Mouse (Mus musculus) mouse embryonic stem cell (cell line): ENCODE measurements around the gene Tmem60.

Experiments
- in situ Hi-C, 2 experiments: fragments of 300-500 bp; cut with MboI; formaldehyde crosslinking; loops; 1 replicate in 1 of 2; 3 replicates in 1 of 2; pipeline ENCODE4 v1.14.3; 2019 to 2020; ENCODE audit warnings: low sequenced_read_pairs in 2 of 2, low pct_unique_long_range_greater_than_20kb in 1 of 2, mixed read lengths in 1 of 2; ENCODE audit not compliant: unreplicated experiment in 1 of 2

The Tmem60 gene

DNA sequence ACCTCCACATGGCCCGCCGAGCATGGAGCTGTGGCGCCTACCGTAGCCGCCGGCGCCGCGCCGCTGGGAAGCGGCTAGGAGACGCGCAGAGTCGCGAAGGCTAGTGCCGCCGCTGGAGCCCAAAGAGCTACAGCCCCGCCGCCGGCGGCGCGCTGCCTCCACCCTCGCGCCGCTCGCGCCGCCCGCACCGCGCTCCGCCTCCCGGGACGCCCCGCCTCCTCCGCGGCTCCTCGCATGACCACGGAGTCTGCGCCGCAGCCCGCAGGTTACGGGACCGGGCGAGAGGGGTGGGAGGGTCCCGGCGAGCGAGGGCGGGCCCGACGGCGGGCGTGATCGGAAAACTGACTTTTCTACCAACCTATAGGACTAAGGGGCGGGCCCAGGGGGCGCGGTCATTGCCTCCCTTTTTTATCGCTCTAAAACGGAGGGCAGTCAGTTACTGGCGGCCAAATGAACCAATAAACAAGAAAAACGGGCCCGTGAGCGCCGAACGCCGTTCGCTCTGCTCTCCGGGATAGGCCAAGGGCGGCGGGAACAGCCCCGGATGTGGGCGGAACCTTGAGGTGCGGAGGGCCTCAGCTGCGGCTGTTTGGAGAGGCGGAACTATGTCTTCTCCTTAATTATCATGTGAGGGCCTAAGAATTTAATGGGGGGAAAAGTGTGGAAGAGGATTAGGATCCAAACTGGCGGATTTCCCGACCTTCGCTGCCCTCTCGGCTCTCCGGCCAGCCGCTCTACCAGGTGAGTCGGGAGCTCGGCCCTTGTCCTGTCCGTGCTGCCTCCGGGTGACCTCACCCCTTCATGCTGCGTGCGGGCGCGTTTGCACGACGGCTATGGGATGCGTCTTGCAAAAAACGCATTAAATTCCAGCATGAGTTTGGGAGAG is at the start of gene Tmem60, which contains the start of gene Phtf2:
Tmem60 (plus strand) TSS at position 277 of the 886 bp plus-strand sequence.
Phtf2 (minus strand) TSS at position 210 of the 886 bp plus-strand sequence.
- in situ Hi-C loops: no loop called here

DNA sequence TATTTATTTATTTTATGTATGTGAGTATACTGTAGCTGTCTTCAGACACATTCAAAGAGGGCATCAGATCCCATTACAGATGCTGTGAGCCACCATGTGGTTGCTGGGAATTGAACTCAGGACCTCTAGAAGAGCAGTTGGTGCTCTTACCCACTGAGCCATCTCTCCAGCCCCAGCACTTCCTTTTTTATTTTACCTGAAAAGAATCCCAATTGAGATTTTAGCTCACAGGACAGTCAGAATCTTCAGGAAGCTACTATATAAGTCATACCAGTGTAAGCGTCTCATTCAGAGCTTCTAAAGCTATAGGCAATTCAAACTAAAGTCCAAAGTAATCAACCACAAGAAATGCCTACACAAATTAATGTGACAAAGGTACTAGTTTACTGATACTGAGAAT is 47.6 kb upstream of the Tmem60 start:
- in situ Hi-C loops: no loop called here

DNA sequence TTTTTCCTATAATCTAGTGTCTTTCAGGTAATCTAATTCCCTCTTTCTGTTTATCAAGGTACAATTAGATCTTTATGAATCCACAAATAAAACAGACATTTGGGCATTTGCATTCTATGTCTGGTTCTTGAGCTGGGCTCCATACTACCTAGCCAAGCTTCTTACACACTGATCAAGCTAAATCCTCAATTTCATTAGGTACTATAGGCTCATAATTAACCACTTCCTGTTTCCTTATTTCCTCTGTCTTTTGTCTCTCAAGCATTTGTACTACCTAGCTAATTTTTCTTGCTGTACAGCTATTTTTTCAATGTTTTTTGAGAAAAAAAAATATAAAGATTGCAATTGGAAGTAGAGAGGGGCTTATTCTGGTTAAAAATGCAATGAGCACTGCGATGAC is 44.9 kb upstream of the Tmem60 start:
- in situ Hi-C loops: no loop called here

GRCm38 (mm10) chr5:20843405-20843804 is 38.6 kb upstream of the Tmem60 start:
- in situ Hi-C loops: no loop called here

DNA sequence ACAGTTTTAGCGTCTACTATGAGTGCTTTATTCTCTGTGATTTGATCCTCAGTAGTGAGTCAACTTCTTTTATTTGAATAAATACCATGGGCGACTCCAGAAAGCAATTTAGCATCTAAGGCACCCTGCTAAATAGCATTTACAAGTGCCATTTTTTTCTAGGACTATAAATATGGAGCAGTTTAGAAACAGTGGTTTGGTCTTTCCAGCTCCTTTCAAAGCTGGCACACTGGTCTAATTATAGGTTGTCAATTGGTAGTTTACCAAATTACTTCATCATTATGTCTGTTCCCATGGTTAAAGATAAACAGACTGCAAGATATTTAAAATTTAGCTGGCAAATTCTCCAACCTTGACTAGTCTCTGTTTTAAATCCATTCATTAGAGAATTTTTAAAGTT is 38.2 kb upstream of the Tmem60 start:
- in situ Hi-C loops: no loop called here

- in situ Hi-C loops: no loop called here
These were observed 35.0 kb upstream of the Tmem60 start for GRCm38 (mm10) chr5:20847010-20847409.

GRCm38 (mm10) chr5:20855066-20855465 is 26.9 kb upstream of the Tmem60 start:
- in situ Hi-C loops: no loop called here

DNA sequence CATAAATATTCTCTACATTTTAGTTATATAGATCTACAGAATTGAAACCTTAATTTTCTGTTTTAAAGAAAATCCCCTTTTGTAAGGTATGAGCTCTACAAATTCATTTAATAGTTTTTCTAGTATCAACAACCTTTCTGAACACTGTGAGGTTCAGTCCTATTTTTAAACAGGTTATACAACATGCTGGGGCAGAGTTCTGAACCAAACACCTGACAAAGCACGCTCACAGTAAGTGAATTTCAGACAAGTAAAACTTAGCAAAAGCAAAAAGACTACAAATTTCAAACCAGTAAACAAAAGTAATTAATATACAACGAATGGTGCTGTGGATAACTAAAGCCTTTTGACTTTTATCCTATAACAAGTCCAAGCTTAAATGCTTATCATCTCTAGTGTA is 23.6 kb upstream of the Tmem60 start:
- in situ Hi-C loops: no loop called here

GRCm38 (mm10) chr5:20860565-20860964 is 21.4 kb upstream of the Tmem60 start:
- in situ Hi-C loops: no loop called here

DNA sequence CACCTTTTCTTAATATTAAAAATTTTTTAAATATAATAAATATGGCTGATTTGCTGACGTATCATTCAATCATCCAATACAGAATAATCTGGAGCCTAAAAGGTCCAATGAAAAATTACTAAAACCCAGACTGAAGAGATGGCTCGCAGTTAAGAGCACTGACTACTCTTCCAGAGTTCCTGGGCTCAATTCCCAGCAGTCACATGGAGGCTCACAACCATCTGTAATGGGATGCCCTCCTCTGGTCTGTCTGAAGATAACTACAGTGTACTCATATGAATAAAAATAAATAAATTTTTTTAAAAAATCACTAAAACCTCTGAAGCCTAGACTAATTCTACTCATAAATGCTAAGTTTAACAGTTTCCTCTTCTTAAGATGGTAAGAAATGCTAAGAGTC is 20.1 kb upstream of the Tmem60 start:
- in situ Hi-C loops: no loop called here

DNA sequence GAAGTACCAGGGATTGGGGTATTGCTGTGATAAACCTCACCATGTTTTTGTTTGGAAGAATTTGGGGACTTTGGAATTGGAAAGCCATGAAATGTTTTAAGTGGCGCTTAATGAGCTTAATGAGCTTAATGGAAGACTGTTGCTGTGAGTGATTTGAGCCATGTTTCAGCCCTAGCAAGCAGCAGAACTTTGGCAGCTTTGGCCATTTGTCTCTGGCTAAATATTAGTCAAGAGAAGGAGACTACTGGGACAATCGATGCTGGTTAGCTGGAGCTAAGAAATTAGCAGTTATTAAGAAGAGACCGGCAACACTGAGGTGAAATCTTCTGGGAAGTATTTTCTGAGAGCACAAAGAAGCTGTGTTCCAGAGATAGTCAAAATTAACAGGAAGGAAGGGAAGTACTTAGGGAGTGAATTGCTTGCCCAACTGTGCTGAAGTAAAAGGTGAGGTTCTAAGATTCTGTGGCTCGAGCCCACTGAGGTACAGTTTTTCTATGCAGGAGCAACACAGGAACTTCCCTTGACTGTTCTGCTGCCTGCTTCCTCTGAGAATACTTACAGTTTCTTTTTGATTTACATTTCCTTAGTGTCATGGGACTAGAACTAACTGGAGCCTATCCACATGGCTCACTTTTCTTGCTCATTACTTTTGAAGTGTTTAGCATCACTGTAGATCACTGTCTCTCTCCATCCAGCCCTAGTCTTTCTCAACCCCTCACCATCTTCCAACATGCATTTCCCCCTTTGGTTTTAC is 17.6 kb upstream of the Tmem60 start:
- in situ Hi-C loops: no loop called here

- in situ Hi-C loops: no loop called here
These were observed 16.7 kb upstream of the Tmem60 start for GRCm38 (mm10) chr5:20865193-20865755.

DNA sequence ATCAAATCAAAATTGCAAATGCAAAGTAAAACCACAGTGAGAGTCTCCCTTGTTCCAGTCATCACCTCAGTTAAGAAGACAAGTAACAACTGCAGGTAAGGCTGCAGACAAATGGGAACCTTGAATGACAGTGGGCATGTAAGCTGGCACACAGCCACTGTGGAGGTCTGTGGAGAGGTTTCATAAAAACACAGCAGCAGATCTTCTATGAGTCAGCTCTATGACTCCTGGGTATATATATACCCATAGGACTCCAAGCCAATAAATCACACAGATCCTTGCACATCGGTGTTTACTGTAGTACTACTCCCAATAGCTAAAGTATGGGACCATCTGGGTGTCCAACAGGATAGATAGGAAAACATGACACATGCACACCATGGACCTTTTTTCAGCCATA is 8.8 kb upstream of the Tmem60 start:
- in situ Hi-C loops: no loop called here

DNA sequence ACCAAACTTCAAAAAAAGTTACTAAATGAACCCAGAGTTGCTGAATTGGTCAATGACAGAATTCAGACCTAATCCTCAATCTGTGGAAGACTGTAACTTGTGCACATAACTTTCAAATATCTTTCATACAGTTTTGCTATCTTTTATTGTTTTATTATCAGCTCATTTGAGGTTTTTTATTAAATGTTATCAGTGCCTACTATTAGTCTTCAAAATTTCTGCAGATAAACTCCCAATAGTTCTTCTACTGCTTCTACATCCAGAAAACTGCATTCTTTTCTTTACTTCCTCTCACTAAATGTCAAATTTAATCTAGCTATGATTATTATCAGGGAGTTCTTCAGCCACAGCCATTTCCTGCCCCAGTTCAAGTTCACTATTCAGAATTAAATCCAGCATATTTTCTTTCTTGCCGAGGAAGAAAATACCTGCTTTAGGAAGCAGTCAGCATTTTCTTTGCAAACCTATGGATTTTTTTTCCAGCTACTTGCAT is 5.0 kb upstream of the Tmem60 start:
- in situ Hi-C loops: no loop called here

DNA sequence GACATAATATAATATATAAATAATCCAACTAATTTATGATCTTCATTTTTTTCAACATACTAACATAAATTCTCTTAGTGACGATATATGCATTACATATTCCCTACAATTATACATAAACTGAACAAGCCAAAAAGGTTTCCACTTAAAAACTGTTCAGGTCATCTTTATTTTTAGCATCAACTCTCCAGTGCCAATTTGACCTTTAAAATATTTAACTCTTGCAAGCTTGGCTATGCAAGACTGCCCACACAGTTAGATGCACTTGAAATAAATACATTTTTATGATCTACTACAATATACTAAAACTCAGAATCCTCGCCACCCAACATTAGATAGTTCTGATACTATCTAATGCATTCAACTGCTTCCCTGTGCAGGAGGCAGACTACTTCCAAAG is 1.6 kb upstream of the Tmem60 start:
- in situ Hi-C loops: no loop called here

DNA sequence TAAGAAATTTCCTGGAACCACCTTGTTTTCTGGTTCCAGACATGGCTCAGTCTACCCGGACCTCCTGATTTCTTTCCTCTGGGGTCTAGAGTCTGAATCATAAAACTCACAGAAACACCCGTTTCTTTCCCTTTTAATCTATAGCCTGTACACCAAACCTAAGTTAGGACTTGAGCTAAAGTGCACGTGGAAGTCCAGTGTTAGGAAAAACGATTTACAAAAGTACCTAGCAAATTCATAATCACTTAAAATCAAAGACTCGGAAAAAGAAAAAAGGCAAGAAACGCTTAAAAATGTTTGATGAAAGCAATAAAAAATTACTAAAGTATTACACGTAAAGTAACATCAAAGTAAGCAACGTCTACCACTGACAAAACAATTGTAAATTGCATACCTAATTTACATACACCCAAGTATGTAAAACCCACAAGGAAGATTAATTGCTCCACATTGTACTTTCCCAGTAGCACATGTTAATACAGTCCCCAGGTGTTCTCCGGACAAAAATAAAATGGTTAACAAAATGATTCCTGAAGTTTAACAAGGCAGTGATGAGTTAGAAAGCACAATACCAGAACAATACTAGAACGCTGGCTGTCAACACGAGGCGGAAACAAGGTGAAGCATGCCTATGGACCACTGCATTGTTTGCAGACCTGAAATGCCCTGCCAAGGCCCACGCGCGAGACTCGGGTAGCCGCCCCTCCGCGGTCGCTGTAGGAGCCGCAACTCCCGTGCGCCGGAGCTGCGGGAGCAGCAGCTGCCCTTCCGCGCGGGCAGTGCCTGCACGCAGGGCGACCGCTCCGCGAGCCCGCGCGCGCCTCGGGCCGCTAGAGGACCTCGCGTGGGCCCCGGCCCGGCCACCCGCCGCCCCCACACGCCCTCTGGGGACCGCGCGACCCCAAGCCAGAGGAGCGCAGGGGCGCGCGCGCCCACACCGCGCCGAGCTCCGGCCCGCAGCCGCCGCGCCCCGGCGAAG is 905 bp upstream of the Tmem60 start:
- in situ Hi-C loops: no loop called here

GRCm38 (mm10) chr5:20884036-20884620 is 2.1 kb downstream of the Tmem60 start:
- in situ Hi-C loops: no loop called here
